Mouse (Mus musculus) MEL (cell line): ENCODE measurements at regions not wholly inside any gene's neighbourhood (a gene's known extent, or its start where the extent isn't known, plus 50 kb on each side); places are given as distances from the start of the nearest gene placed in this dataset.

Source experiments
- BHLHE40 ChIP-seq: IDR thresholded peaks from 2 replicates; pipeline ENCODE4 v1.6.1; 2012; ENCODE audit warnings: low read depth, mild to moderate bottlenecking, inconsistent platforms, low read length, improper control_type of control experiment, borderline replicate concordance
- CTCF ChIP-seq, 3 experiments: IDR thresholded peaks in 2 of 3; conservative IDR thresholded peaks in 1 of 3; 2 replicates each; pipeline ENCODE4 v1.5.1; 2011 to 2012; ENCODE audit warnings: low read length in 3 of 3, low read depth in 2 of 3, mild to moderate bottlenecking in 2 of 3, improper control_type of control experiment in 1 of 3, inconsistent platforms in 1 of 3, mixed read lengths in 1 of 3, moderate library complexity in 1 of 3; ENCODE audit not compliant: control insufficient read depth in 1 of 3, insufficient read depth in 1 of 3, poor library complexity in 1 of 3, severe bottlenecking in 1 of 3
- E2F4 ChIP-seq: IDR thresholded peaks from 2 replicates; pipeline ENCODE4 v1.6.1; 2011; ENCODE audit warnings: low read depth, low read length, improper control_type of control experiment, borderline replicate concordance
- EP300 ChIP-seq, 2 experiments: IDR thresholded peaks; 2 replicates each; pipeline ENCODE4 v1.6.1; 2011; ENCODE audit warnings: improper control_type of control experiment in 2 of 2, low read length in 2 of 2, low read depth in 1 of 2, mild to moderate bottlenecking in 1 of 2
- HCFC1 ChIP-seq: IDR thresholded peaks from 2 replicates; pipeline ENCODE4 v1.6.1; 2012; ENCODE audit warnings: low read depth, mild to moderate bottlenecking, inconsistent platforms, low read length, improper control_type of control experiment, moderate library complexity
- MXI1 ChIP-seq: IDR thresholded peaks from 2 replicates; pipeline ENCODE4 v1.6.1; 2011; ENCODE audit warnings: mild to moderate bottlenecking, low read depth, low read length, improper control_type of control experiment
- POLR2A ChIP-seq, 2 experiments: IDR thresholded peaks; 2 replicates each; pipeline ENCODE4 v1.6.1; 2011 to 2012; ENCODE audit warnings: low read length in 2 of 2, mild to moderate bottlenecking in 2 of 2, control low read depth in 1 of 2, improper control_type of control experiment in 1 of 2, low read depth in 1 of 2, moderate library complexity in 1 of 2; ENCODE audit not compliant: control insufficient read depth in 1 of 2, insufficient read depth in 1 of 2, poor library complexity in 1 of 2
- RAD21 ChIP-seq: IDR thresholded peaks from 2 replicates; pipeline ENCODE4 v1.6.1; 2011; ENCODE audit warnings: mild to moderate bottlenecking, low read depth, low read length, improper control_type of control experiment
- RCOR1 ChIP-seq: IDR thresholded peaks from 2 replicates; pipeline ENCODE4 v1.6.1; 2012; ENCODE audit warnings: low read depth, mild to moderate bottlenecking, inconsistent platforms, low read length, improper control_type of control experiment
- TBP ChIP-seq: IDR thresholded peaks from 2 replicates; pipeline ENCODE4 v1.8.0; 2011; ENCODE audit warnings: low read depth, low read length, improper control_type of control experiment
- USF1 ChIP-seq: IDR thresholded peaks from 2 replicates; pipeline ENCODE4 v1.6.1; 2014; ENCODE audit warnings: low read depth, mild to moderate bottlenecking, inconsistent platforms, low read length, improper control_type of control experiment, moderate library complexity
- ZC3H11A ChIP-seq: IDR thresholded peaks from 2 replicates; pipeline ENCODE4 v1.6.1; 2012; ENCODE audit warnings: low read depth, mild to moderate bottlenecking, inconsistent platforms, low read length, improper control_type of control experiment

DNA sequence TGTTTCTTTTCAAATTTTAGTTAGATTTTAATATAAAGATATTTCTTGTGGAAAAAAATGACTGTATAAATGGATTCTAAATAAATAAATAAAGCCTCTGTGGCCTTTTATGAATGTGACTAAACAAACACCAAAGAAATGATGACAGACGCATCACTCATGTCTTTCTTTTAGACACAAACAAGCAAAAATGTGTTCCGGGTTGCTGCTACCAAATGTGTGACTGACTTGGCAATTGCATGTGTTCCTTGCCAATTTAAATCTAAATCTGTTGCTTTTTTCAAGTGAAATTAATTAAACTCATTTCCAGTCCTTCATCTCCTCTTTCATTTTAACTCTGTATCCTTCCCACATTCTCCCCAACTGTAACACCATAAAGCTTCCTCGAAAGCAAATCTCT is 225.7 kb upstream of the Isl1 start:
- TF ChIP-seq EP300 (IDR thresholded peaks at IDR 0.05; ENCODE audit: low read depth in 1 of 2, low read length in 2 of 2): no peak
- no peak for TF ChIP-seq POLR2A (IDR thresholded peaks at IDR 0.05; ENCODE audit: control insufficient read depth in 1 of 2, insufficient read depth in 1 of 2, low read depth in 1 of 2, low read length in 2 of 2, poor library complexity in 1 of 2)
- TF ChIP-seq E2F4: no peak
- TF ChIP-seq CTCF (IDR thresholded peaks at IDR 0.05 in 2 of 3, conservative IDR thresholded peaks at IDR 0.05 in 1 of 3; ENCODE audit: control insufficient read depth in 1 of 3, insufficient read depth in 1 of 3, low read depth in 2 of 3, low read length in 3 of 3, poor library complexity in 1 of 3, severe bottlenecking in 1 of 3): no peak
- no peak for TF ChIP-seq HCFC1
- TF ChIP-seq RAD21: no peak
- TF ChIP-seq USF1: no peak
- TF ChIP-seq TBP: no peak
- no peak for TF ChIP-seq BHLHE40
- TF ChIP-seq MXI1: no peak
- TF ChIP-seq ZC3H11A: no peak
- no peak for TF ChIP-seq RCOR1
